Mouse (Mus musculus): ENCODE results near the gene Ccdc106.

GRCm38 (mm10) chr7:5062360-5063001 lies 42.1 kb downstream of the Ccdc106 start:
- TF ChIP-seq HCFC1 (IDR thresholded peaks at IDR 0.05; ENCODE audit: borderline replicate concordance, insufficient read depth, low read length) (no peak; the same call in 1 of the 2 replicates), MAFK (IDR thresholded peaks at IDR 0.05; ENCODE audit: insufficient read depth, low read depth, low read length) (no peak), CHD2 (IDR thresholded peaks at IDR 0.05; ENCODE audit: low read depth, low read length) (no peak), ZNF384 (IDR thresholded peaks at IDR 0.05; ENCODE audit: low read depth, low read length) (no peak)

All from ES-E14 (cell line).